Mouse (Mus musculus): ENCODE data around the gene Bbs5. TPM values are rescaled to one million over a fixed set of nuclear protein-coding genes. Genes with fewer than 3 reads are reported as not detected.
A peak's percentile ranks its signal among the peaks of the same experiment; 100 is the strongest.

Gene Bbs5
- polyA plus RNA-seq, 1 experiment from 2014 or later = 6.1 TPM

DNA sequence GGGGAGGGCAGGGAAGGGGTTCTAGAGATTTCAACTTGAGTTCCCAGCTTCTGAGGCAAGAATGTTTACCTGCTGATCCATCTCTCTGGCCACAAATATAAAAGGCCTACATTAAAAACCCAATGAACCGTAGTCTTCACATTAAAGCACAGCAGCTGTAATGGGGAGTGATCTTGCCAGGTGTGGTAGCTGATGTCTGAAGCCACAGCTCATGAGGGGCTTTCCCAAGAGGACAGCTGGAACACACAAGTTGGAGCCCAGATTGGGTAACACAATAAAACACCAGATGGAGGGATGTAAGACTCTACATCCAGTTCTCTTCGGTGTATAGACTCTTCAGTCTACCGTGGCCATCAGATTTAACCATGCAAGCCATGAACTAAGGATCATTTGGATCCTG, 37.5 kb downstream of the Bbs5 start:
- no peak overlapping the region for H3K27ac ChIP-seq
- H3K79me2 ChIP-seq (ENCODE audit: inconsistent target) = no peaks in the 10 kb centered on the region
- 98% methylated on average over 3 of the region's 3 CpGs for WGBS (ENCODE audit: missing documents)
- no peaks in the 10 kb centered on the region for H3K36me3 ChIP-seq (ENCODE audit: inconsistent target)
- H3K4me3 ChIP-seq (ENCODE audit: inconsistent target) = no peak overlapping the region

DNA sequence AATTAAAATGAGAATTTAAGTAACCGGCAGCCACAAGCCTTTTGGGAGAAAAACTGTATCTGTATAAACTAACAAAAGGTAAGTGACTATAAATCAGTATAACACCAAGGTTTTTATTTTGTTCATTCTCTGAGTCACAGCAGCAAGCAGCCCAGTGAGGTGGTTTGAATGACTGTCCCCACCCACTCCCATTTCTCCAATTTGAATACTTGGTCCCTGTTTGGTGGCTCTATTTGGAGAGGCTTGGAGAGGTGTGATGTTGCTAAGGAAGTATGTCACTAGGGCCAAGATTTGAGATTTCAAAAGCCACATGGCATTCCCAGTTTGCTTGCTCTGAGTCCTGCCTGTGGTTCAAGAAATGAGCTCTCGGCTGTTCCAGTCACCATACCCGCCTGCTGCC, 43.2 kb downstream of the Bbs5 start:
- no peak overlapping the region for H3K27ac ChIP-seq
- WGBS (ENCODE audit: missing documents) = 100% methylated on average over 3 of the region's 3 CpGs
- no peaks in the 10 kb centered on the region for H3K79me2 ChIP-seq (ENCODE audit: inconsistent target)
- H3K4me3 ChIP-seq (ENCODE audit: inconsistent target) = no peak overlapping the region
- peaks cover 6% of the 10 kb centered on the region; the same call in 1 of the 2 replicates for H3K36me3 ChIP-seq (ENCODE audit: inconsistent target)

DNA sequence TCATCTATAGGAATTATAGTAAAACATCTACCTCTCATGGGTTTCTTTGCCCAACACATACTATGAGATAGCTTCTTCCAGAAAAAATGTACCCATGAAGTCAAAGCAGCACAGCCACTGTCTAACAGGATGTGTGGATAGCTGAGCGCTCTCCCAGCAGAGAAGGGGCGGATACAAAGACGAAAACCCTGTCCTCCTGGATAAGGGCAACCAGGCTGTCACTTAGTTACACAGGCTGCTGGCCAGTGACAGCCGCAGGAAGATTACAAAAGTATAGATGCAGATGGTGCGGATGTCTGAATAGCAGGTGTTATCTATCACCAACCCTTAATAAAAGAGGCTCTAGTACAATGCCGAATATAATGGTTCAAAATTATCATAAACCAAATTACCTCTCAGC, 43.9 kb downstream of the Bbs5 start:
- H3K4me3 ChIP-seq (ENCODE audit: inconsistent target) = no peak overlapping the region
- H3K79me2 ChIP-seq (ENCODE audit: inconsistent target) = no peaks in the 10 kb centered on the region
- H3K36me3 ChIP-seq (ENCODE audit: inconsistent target) = peaks cover 6% of the 10 kb centered on the region; the same call in 1 of the 2 replicates
- 89% methylated on average over 6 of the region's 6 CpGs for WGBS (ENCODE audit: missing documents)
- no peak overlapping the region for H3K27ac ChIP-seq

DNA sequence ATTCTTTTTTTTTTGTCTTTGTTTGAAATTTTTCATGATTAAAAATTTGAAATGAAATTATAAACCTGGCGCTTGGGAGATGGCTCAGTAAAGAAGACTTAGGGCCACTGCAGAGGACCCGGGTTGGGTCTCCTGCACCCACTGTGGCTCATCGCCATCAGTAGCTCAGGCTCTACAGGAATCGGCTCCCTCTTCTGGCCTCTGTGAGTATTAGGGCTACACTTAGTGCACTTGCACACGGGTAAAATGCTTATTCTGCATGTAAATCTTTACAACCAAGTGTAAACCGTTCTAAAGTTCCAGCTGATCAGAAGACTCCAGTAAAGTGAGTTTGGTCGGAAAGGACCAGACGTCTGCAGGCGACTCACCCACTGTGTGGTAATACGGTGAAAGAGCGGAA, 46.5 kb downstream of the Bbs5 start:
- Histone ChIP-seq H3K27ac (no peak overlapping the region), H3K4me3 (ENCODE audit: inconsistent target) (no peak overlapping the region), H3K36me3 (ENCODE audit: inconsistent target) (peaks cover 6% of the 10 kb centered on the region; the same call in 1 of the 2 replicates), H3K79me2 (ENCODE audit: inconsistent target) (no peaks in the 10 kb centered on the region)
- WGBS (ENCODE audit: missing documents) = 91% methylated on average over 11 of the region's 11 CpGs

DNA sequence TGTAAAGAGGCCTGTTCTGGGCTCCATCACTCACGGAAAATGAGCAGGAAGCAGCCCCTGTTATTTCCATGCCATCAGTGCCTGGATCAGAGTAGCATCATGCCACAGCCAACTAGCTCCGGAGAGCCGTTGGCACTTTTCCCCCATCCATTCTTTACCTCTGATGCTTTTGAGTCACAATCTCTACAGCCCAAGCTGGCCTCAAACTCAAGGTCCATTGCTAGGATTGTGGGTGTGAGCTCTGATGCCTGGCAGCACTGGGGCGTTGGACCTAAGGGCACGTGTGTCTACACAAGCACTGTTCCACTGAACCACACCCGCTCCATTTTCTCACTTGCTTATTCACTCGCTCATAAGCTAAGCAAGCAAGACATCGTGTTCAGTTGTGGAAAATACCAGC, 53.5 kb downstream of the Bbs5 start:
- WGBS (ENCODE audit: missing documents) = 98% methylated on average over 8 of the region's 8 CpGs
- Histone ChIP-seq H3K36me3 (ENCODE audit: inconsistent target) (0 out of 2 replicates have a peak, but pooled peaks cover 6% of the 10 kb centered on the region), H3K27ac (no peak overlapping the region), H3K79me2 (ENCODE audit: inconsistent target) (no peaks in the 10 kb centered on the region), H3K4me3 (ENCODE audit: inconsistent target) (no peak overlapping the region)

DNA sequence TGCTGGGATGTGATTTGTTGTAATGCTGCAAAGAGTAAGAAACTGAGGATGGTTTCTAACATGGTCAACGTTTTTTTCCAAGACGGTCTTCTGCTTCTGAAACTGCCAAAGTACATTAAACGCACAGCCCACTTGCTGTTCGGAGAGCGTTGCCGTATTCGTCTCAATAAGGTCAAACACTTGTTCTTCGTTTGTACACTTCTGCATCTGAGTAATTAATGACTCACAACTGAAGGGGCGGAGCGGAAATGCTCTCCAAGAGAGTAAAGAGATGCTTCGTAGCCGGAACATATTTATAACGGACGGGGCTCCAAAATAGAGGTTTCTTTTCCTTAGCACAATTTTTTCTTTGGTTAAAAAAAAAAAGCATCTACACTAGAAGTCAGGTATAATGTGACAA, 65.2 kb downstream of the Bbs5 start:
- Histone ChIP-seq H3K4me3 (ENCODE audit: inconsistent target) (no peak overlapping the region), H3K79me2 (ENCODE audit: inconsistent target) (no peaks in the 10 kb centered on the region), H3K27ac (no peak overlapping the region), H3K36me3 (ENCODE audit: inconsistent target) (no peaks in the 10 kb centered on the region)
- WGBS (ENCODE audit: missing documents) = 78% methylated on average over 14 of the region's 14 CpGs

GRCm38 (mm10) chr2:69712981-69713625, 66.1 kb downstream of the Bbs5 start, which contains the start of gene Fastkd1:
Gene Fastkd1 (minus strand): TSS chr2:69713516.
- WGBS (ENCODE audit: missing documents) = 1% methylated on average over 39 of the region's 39 CpGs
- no peak within 1 kb of the TSS for H3K27ac ChIP-seq
- H3K36me3 ChIP-seq (ENCODE audit: inconsistent target) = no peaks in the 10 kb centered on the region
- no peaks in the 10 kb centered on the region for H3K79me2 ChIP-seq (ENCODE audit: inconsistent target)
- peak within 1 kb of the TSS; percentile 76 for H3K4me3 ChIP-seq (ENCODE audit: inconsistent target)

- H3K4me3 ChIP-seq (ENCODE audit: inconsistent target) = peak overlapping the region; percentile 76
- H3K36me3 ChIP-seq (ENCODE audit: inconsistent target) = no peaks in the 10 kb centered on the region
- no peak overlapping the region for H3K27ac ChIP-seq
- WGBS (ENCODE audit: missing documents) = 11% methylated on average over 4 of the region's 4 CpGs
- no peaks in the 10 kb centered on the region for H3K79me2 ChIP-seq (ENCODE audit: inconsistent target)
Observed at GRCm38 (mm10) chr2:69713626-69714014, 66.6 kb downstream of the Bbs5 start.

- H3K36me3 ChIP-seq (ENCODE audit: inconsistent target) = no peaks in the 10 kb centered on the region
- no peak overlapping the region for H3K4me3 ChIP-seq (ENCODE audit: inconsistent target)
- 80% methylated on average over 5 of the region's 5 CpGs for WGBS (ENCODE audit: missing documents)
- H3K79me2 ChIP-seq (ENCODE audit: inconsistent target) = no peaks in the 10 kb centered on the region
- H3K27ac ChIP-seq = no peak overlapping the region
Observed at GRCm38 (mm10) chr2:69714126-69714525, 67.2 kb downstream of the Bbs5 start.

GRCm38 (mm10) chr2:69716483-69716882, 69.5 kb downstream of the Bbs5 start:
- Histone ChIP-seq H3K79me2 (ENCODE audit: inconsistent target) (no peaks in the 10 kb centered on the region), H3K27ac (no peak overlapping the region), H3K4me3 (ENCODE audit: inconsistent target) (no peak overlapping the region), H3K36me3 (ENCODE audit: inconsistent target) (no peaks in the 10 kb centered on the region)
- WGBS (ENCODE audit: missing documents) = 25% methylated on average over 3 of the region's 3 CpGs

Other genes starting within 250 kb of the Bbs5 start
- gene Lrp2, start 61.1 kb upstream of the Bbs5 start, polyA plus RNA-seq (2018) = not detected in 3 replicates
- gene Klhl41, start 22.9 kb downstream of the Bbs5 start, polyA plus RNA-seq (2018) = not detected in 3 replicates
- gene Fastkd1, start 66.3 kb downstream of the Bbs5 start, polyA plus RNA-seq (2018) = 3.8 to 6.3 TPM (median 4.3 TPM) in 3 replicates
- gene Ppig, start 75.4 kb downstream of the Bbs5 start, polyA plus RNA-seq (2018) = 44.1 to 115 TPM (median 49.1 TPM) in 3 replicates
- 0.80 to 2.7 TPM (median 1.7 TPM) in 3 replicates for gene Ccdc173, start 142.4 kb downstream of the Bbs5 start, polyA plus RNA-seq (2018)
- 16.3 to 24.3 TPM (median 21.6 TPM) in 3 replicates for gene Phospho2, start 142.5 kb downstream of the Bbs5 start, polyA plus RNA-seq (2018)
- 0.16 to 2.4 TPM (median 0.76 TPM) in 3 replicates for gene Klhl23, start 174.8 kb downstream of the Bbs5 start, polyA plus RNA-seq (2018)
- gene Ssb, start 214.4 kb downstream of the Bbs5 start, polyA plus RNA-seq (2018) = 106 to 279 TPM (median 166 TPM) in 3 replicates
- 11.2 to 15.3 TPM (median 12.5 TPM) in 3 replicates for gene Mettl5, start 238.4 kb downstream of the Bbs5 start, polyA plus RNA-seq (2018)

Data from macrophage (primary cell).